Mouse (Mus musculus): ENCODE data around the gene Ptgfrn.

Ptgfrn gene

DNA sequence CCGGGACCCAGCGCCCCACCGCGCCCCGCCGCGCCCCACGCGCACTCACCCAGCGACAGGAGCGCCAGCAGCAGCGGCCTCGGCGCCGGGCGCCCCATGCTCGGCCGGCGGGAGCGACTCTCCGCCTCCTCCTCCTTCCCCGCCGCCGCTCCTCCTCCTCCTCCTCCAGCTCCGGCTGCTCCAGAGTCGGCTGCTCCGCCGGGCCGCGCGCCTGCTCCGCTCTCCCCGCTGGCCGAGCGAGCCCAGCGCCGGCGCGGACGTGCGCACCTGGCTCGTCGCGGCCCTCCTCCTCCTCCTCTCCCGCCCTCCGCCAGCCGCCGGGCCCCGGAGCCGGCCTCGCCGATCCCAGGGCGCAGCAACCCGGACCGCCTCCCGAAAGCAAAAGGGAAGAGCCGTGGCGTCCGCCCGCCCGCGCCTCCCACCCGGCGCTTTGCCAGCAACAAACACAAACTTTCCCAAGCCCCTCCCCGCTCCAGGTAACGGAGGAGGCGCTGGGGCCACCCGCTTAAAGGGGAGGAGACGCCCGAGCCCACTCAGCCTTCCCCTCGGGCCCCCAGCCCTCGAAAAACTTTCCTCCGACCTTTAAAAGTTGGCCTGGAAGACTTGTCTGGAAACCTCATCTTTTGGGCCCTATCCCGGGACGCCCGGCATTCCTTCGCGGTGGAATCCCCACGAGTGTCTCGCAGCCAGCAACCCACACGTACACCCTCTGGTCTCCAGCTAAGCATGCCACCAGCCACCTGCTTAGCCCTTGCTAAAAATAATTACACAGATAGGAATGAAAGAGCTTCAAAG lies at the start of gene Ptgfrn:
Ptgfrn (minus strand) TSS at position 236 of the 795 bp plus-strand sequence.
- no peak for DNase-seq (ENCODE audit: low read depth in 1 of 2, low spot score in 2 of 2)

DNA sequence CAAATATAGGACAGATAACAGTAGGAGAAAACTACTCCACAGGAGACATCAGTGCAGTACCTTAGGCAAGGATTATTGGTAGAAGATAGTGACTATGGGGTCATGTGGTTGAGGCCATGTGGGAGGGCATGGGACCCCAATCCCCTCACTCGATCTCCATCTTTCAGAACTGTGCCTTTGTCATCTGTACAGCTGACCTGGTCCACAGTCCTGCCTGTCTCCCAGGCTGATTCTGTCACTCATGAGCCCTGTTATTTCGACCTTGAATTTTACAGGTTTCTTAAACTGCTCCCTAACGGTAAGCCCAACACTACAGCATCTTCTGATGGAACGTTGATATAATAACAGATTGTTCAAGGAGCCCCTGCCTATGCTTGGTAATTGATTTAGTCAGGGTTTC lies 49.6 kb upstream of the Ptgfrn start:
- DNase-seq (ENCODE audit: low read depth in 1 of 2, low spot score in 2 of 2): no peak

DNA sequence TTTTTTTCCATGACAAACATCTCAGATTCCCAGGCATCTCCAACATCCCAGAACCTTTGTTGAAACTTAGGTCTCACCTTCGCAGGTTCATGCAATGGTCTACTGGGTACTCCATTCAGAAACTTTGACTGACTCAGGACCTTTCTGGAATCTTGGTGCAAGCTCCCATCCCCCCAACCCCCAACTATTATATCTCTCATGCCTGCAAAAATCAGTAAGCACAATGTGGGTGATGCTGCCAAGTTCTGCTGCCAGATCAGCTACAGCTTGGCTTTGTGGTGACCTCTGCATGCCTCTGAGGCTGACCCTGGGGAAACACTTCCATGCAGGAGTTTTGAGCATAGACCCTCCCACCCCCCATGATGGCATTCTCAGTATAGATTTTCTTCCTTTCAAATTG lies 44.0 kb upstream of the Ptgfrn start:
- DNase-seq (ENCODE audit: low read depth in 1 of 2, low spot score in 2 of 2): no peak

DNA sequence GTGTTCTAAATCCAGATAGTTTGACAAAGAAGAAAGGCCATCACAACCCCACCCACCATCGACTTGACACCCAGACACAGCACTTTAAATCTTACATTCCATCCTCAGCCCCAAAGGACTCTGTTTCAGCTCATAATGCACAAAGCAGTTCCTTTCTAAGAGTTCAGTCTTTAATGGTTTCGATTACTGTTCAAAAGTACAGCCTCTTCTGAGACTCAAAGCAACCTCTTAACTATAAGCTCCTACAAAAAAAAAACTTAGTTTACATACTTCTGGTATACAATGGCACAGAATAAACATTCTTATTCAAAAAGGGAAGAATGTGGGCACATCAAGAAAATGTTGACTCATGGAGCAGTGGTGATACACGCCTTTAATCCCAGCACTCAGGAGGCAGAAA lies 43.3 kb upstream of the Ptgfrn start:
- no peak for DNase-seq (ENCODE audit: low read depth in 1 of 2, low spot score in 2 of 2)

DNA sequence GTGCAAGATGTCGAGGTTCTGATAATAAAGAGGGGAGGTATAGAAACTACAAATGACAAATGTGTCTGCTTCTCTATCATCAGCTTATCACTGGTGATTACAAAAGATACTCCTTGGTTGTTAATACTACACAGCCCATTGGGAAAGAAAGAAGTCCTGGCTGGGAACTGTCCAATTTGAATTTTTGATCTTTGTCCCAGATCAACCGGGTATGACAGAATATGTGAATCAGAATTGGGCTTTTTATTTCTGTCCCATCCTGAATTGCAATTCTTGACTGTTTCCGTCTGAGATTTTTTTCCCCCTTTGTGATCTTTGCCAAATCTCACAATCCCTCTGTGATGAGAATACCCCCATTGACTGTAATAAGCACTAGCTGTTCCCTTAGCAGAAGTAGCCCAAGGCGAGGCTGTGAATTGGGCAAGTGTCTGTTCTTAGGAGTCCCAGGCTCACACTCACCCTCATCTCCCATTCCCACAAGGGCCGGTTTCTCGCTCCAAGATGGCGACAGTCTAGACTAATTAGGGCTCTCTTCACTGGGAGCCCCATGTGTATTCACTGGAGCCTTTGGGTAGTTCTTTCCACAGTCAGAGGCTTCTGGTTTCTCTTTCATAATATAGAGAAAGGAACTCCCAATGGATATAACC lies 36.2 kb upstream of the Ptgfrn start:
- DNase-seq (ENCODE audit: low read depth in 1 of 2, low spot score in 2 of 2): no peak

DNA sequence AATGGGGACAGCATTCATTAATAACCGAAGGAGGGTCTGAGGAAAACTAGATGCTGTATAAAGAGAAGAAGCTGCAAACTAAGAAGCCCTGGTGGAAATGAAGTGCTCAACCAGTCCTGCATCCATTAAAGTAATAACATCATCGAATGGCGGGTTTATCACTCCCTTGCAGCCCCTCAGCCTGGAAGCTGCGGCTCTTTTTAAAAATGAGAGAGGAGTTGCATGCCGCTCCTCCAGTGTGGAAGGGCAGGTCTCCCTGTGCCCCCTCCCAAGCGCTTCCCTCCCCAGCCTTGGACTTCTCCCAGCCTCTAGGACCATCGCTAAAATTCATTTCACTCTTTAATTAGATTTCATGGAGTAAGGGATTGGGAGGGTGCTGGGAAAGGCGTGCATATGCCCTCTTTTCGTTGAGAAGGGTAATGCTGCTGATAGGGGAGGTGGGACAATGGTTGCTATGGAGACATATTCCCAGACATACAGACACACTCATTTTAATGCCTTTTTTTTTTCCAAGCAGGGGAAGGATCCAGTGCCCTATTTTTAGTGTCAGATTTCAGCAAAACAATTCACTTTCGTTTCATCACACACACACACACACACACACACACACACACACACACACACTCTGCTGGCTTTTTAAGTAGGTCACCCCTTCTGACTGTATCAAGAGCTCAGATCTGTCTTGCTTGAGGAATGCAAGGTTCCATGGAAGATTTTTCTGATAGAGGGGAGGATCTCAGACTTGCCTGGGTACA lies 35.4 kb upstream of the Ptgfrn start:
- no peak for DNase-seq (ENCODE audit: low read depth in 1 of 2, low spot score in 2 of 2)

DNA sequence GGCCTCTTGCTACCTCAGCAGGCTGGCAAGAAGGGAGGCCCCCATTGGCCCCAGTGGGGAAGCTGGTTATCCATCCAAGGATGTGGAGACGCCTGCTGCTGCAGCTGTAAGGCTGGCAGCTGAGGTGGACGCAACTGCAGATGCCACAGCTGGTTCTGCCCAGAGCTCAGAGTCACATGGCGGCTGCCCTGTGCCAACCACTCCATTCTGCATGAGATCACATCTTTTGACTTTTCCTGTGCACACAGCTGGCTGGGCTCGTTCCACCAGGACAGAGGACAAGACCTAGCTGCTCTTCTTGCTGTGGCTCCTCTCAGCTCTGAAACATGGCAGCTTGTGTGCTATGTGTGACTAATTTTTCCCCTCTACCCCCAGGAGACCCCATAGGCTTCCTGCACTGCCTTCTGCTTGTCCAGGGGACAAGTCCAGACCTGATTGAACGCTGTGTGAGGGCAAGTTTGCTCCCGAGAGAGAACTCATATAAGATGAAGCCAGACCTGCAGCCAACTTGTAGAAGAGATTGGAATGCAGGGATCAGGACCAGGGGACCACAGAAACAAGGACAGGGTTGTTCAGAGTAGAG lies 34.4 kb upstream of the Ptgfrn start:
- no peak for DNase-seq (ENCODE audit: low read depth in 1 of 2, low spot score in 2 of 2)

DNA sequence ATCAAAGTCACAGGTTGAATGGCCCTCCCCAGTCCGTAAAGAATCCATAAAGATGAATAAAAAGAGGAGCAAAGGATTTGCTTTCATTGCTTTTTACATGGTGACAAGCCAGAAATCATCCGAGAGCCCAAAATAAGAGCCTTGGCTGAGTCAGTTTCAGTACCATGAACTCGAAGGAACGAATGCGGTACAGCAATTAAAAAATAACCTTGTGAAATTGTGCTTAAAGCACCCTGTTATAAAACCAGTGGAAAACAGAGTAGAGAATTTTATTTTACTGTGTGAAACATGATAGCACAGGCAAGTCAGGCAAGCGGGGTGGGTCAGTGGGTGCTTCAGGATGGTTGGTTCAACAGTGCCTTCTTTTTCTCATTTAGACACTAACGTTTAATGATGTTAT lies 33.4 kb upstream of the Ptgfrn start:
- no peak for DNase-seq (ENCODE audit: low read depth in 1 of 2, low spot score in 2 of 2)

DNA sequence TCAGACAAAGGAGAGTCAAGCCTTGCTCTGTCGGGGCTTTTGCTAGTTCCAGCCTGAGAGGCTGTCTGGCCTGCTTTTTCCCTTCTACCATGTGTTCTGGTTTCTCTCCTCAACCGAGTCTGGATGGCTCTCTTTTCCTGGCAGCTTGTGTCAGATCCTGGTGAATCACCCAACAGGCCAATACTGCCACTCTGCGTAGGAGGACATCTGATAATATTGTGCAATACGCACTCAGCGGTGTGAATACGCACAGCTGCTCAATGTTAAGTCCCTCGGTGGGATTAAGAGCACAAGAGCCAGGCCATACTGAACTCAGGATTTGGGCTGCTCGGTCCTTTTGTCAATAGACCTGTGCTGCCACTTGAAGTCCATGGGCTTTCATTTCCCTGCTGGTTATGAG lies 31.8 kb upstream of the Ptgfrn start:
- DNase-seq (ENCODE audit: low read depth in 1 of 2, low spot score in 2 of 2): no peak

DNA sequence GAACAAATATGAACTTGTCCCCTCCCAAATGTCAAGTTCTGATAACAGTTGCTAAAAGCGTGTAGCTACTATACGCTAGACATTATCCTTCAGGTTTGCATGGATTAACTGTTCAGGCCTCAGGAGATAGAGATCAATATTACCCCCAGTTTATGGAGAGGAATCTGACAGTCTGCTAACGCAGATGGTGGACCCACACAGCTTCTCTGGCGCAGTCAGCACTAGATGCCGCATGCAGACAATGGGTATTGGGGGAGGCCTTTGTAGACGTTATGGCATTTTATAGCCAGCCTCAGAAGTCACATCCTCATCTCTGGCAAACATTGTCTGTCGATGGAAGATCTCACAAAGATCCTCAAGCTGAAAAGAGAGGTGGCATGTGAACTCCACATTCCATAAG lies 29.9 kb upstream of the Ptgfrn start:
- DNase-seq (ENCODE audit: low read depth in 1 of 2, low spot score in 2 of 2): no peak

DNA sequence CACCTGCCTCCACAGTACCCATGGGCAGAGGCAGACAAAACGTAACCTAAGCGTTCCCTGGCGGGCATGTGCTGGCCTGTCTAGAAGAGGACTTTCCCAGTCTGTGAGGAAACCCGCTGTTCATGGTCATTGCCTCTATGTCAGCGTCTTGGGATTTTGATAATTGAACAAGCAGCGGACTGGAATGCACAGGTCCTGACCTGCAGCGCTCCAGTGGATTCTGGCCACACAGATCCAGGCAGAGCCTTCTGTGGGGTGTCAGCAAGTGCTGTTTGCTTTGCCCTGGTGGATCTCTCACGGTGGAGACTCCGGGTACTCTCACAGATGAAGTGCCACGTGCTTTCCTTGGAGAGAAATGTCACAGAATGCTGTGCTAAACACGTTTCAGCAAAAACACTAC lies 26.4 kb upstream of the Ptgfrn start:
- no peak for DNase-seq (ENCODE audit: low read depth in 1 of 2, low spot score in 2 of 2)

DNA sequence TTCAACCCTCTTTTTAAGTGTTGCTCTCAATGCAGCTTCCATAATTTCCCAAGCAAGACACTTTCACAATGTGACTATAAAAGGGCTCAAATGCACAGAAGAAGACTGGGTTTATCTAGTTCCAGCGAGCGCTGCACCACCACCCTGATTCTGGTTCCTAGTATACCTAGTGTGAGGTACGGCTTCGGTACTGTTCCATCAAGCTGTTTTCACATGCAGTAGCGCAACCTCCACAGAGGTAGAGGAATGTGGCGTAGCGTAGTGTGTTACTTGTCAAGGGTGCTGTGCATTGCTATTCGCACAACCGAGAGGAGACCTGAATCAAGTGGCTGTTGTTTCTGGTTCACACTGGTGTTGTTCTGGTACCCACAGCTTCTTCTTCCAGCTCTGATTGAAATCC lies 24.8 kb upstream of the Ptgfrn start:
- DNase-seq (ENCODE audit: low read depth in 1 of 2, low spot score in 2 of 2): no peak

DNA sequence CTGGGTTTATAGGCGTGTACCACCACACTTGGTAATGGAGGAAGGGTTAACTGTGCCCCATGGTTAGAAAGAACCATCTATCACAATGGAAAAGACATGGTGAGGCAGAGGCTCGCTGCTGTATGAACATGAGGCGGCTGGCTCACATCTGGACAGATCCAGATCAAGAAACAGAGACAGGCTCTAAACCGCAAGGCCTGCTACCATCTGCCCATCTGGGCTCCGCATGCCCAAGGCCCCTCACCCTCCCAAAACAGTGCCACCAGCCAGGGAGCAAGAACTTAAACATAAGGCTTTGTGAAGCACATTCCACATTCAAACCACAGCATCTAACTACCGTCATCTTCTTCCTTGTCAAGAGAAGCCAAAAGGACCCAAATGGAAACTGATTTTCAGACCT lies 22.9 kb upstream of the Ptgfrn start:
- DNase-seq (ENCODE audit: low read depth in 1 of 2, low spot score in 2 of 2): no peak

DNA sequence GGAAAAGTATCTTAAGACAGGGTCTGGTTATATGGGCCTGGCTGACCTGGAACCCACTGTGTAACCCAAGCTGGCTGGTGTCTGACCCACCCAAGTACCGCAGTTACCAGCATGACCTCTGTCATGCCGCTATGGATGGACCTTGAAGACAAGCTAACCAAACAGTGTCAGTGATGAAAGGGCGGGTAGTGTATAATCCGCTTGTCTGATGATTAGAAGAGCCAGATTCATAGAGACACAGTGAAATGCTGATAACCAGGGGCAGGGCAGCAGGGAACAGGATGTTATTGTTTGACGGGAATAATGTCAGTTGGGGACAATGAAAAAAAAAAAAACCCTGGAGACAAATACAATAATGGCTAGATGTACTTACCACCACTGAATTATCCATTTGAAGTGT lies 21.7 kb upstream of the Ptgfrn start:
- no peak for DNase-seq (ENCODE audit: low read depth in 1 of 2, low spot score in 2 of 2)

DNA sequence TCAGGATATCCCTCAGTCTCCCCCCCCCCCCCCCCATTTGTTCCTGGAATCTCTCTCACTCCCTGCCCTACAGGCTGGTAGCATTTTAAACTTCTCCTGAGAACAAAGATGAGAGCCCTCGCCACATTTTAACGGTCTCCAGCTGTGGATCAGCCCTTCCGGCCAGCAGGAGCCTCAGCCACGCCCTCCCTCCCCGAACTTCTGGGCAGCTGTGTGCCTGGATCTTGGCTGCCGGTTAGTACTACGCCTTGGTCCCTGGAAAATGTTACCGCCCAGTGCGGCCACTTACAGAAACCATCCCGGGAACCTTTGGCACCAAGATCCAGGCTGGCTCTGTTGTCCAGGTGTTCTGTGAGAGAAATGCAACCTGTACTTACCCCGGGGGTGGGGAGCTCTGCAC lies 20.4 kb upstream of the Ptgfrn start:
- DNase-seq (ENCODE audit: low read depth in 1 of 2, low spot score in 2 of 2): no peak

DNA sequence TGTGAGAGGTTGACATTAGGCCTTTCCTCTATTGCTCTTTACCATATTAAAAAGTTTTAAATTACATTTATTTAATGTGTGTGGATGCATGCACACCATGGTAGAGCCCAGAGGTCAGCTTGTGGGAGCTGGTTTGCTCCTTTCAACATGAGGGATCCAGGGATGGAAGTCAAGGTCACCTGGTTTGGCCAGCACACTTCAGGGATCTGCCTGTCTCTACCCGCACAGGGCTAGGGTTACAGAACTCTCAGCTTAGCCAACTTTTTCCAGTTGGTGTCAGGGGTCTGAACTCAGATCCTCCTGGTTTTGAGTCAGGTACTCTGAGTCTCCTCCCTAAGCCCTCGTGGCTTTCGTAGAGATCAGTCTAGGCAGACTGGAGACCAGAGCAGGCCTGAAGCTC lies 19.5 kb upstream of the Ptgfrn start:
- DNase-seq (ENCODE audit: low read depth in 1 of 2, low spot score in 2 of 2): no peak

DNA sequence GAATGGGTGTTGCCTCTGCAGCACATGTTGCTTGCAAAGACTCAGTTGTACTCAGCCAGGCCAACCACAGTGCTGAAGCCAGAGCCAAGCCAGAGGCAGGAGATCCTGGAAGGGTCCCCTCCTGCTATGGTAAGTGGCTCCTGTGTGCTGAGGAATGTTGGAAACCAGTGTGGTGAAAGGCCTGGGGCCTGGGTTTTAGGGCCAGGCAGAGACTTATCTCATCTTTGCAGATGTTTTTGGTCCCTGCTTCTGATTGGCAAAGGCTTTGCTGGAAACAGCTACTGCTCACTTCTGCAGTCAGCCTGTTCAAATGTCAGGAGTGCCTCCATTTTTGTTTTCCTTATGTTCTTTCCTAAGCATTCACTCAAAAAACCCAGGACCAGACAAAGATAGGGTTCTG lies 19.0 kb upstream of the Ptgfrn start:
- DNase-seq (ENCODE audit: low read depth in 1 of 2, low spot score in 2 of 2): no peak

DNA sequence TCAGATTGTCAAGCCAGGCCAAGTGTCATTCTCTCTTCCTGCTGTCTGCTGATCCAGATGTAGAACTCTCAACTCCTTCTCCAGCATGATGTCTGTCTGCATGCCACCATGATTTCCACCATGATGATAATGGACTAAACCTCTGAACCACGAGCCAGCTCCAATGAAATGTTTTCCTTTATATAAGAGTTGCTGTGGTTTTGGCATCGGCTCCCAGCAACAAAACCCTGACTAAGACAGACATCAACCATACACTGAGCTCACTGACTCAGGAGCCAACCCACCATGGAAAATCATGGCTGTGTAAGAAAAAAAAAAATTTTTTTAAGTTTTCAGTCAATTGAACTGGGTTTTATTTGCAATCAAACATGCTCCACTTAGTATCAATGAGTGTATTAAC lies 17.7 kb upstream of the Ptgfrn start:
- DNase-seq (ENCODE audit: low read depth in 1 of 2, low spot score in 2 of 2): no peak

DNA sequence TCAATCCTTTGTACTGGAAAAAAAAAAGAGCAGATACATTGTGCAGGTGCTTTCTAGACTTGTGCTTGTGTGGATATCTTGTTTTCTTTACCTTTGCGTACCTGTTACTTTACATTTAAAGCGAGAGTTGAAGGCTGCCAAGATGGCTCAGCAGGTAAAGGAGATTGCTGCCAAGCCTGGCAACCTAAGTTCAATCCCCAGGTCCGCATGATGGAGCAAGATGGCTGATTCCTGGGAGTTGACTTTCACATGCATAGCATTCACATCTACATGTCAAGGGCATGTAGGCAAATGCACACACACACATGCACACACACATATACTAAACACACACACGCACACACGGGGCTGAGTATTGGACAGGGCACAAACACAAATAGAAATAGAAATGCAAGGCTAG lies 14.6 kb upstream of the Ptgfrn start:
- no peak for DNase-seq (ENCODE audit: low read depth in 1 of 2, low spot score in 2 of 2)

DNA sequence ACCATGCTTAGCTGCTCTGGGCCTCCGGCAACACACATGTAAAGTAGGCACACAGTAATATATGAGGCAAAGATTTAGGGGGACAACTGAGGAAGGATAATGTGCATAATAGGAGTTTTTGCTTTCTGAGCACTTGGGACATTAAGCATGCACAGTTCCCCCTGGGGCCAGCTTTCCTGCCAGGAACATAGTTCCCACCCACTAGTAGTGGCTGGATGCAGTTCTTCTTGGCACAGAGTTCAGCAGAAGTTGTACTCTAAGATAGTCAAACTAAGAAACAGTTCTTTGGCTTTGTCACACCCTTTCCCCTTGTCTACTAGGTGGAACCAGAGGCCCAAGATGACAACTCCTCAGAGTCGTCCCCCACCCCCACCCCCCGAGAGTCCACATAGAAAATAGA lies 12.4 kb upstream of the Ptgfrn start:
- DNase-seq (ENCODE audit: low read depth in 1 of 2, low spot score in 2 of 2): no peak

DNA sequence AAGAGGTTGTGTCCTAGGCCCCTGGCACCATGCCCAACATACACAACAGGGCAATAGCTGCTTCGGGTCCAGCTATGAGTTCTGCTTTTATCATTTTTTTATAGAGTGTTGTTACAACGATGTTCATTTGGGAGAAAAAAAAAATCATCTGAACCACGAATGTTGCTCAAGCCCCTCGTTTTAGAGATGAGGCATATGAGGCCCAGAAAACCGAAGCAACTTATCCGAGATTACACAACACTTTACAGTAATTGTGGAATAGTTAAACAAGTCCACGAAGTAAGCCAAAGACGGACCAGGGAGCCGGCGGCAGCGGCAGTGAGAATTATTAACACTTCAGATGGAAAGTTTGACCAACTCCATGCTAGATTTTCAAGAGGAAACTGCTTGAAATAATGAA lies 7.7 kb upstream of the Ptgfrn start:
- no peak for DNase-seq (ENCODE audit: low read depth in 1 of 2, low spot score in 2 of 2)

DNA sequence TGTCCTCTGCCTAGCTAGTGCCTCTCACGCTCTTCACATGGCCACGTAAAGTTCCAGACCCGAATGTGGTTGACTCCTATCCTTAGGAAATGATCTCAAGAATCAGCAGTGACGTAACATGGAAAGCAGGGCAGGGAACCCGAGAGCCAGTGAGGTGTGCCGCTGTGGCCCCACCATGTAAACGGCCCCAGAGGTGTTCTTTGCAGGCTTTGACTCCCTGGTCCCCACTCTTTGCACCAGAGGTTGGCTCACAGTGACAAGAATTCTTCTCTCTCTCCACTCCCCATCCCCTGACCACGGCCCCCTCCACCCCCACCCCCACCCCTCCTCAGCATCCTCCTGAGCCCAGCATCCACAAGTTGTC lies 7.3 kb upstream of the Ptgfrn start:
- no peak for DNase-seq (ENCODE audit: low read depth in 1 of 2, low spot score in 2 of 2)
